Mouse (Mus musculus): ENCODE measurements around the gene Aven. TPM values are rescaled to one million over a fixed set of nuclear protein-coding genes. Genes with fewer than 3 reads are reported as not detected.

Gene Aven
- polyA plus RNA-seq, 1 experiment from 2014 or later = 3.7 TPM

GRCm38 (mm10) chr2:112526933-112527332, 34.2 kb downstream of the Aven start:
- H3K4me1 ChIP-seq (ENCODE audit: control insufficient read depth, low read depth, low read length) = no peaks in the 10 kb centered on the region
- no peak overlapping the region for H3K4me2 ChIP-seq (ENCODE audit: low read depth, low read length)
- H3K9ac ChIP-seq (ENCODE audit: low read depth, low read length) = no peak overlapping the region
- no peak overlapping the region for H3K4me3 ChIP-seq (ENCODE audit: low read depth, low read length)
- 78% methylated on average over 3 of the region's 3 CpGs for WGBS (ENCODE audit: insufficient replicate concordance)
- H3K27me3 ChIP-seq (ENCODE audit: control insufficient read depth, insufficient read depth, low read depth, low read length) = no peaks in the 10 kb centered on the region
- no peaks in the 10 kb centered on the region for H3K9me3 ChIP-seq (replicated peaks; ENCODE audit: control insufficient read depth, low read length)
- no peak for ATAC-seq (ENCODE audit: low read depth)
- no peaks in the 10 kb centered on the region for H3K36me3 ChIP-seq (ENCODE audit: control insufficient read depth, insufficient read depth)
- no peak overlapping the region for H3K27ac ChIP-seq (ENCODE audit: low read length)

DNA sequence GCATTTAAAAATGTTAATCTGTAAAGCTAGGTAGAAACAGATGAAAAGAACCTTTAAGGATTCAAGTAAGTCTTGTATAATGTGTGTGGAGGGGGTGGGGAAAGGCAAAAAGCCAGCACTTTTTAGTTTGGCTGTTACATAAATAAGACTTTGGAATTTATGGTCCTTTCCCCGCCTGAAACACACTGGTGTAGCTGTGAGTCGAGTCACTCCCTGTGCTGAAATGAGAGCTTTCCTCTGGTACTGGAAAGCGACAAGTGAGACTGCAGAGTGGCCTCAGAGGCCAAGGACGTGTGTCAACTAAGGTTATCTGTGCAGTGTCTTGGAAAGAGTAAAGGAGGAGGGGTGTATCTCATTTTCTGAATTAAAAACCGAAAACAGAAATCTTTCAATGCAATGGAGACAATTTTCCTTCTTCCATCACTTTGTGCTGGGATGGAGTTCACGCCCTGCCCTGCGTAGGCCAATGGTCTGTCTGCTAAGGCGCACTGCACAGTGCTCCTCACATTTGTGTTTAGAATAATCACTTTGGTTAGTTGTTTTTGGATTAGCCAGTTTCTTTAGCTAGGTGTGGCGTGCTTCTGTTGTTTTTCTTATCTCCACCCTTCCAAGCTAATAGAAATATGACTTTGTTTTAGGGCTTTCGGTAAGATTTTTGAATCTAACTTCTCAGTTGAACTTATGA, 40.2 kb downstream of the Aven start:
- Histone ChIP-seq H3K4me1 (ENCODE audit: control insufficient read depth, low read depth, low read length) (no peaks in the 10 kb centered on the region; the same call in 1 of the 2 replicates), H3K27ac (ENCODE audit: low read length) (no peak overlapping the region), H3K9ac (ENCODE audit: low read depth, low read length) (no peak overlapping the region), H3K4me3 (ENCODE audit: low read depth, low read length) (no peak overlapping the region), H3K27me3 (ENCODE audit: control insufficient read depth, insufficient read depth, low read depth, low read length) (no peaks in the 10 kb centered on the region), H3K9me3 (replicated peaks; ENCODE audit: control insufficient read depth, low read length) (no peaks in the 10 kb centered on the region), H3K4me2 (ENCODE audit: low read depth, low read length) (no peak overlapping the region), H3K36me3 (ENCODE audit: control insufficient read depth, insufficient read depth) (no peaks in the 10 kb centered on the region)
- WGBS (ENCODE audit: insufficient replicate concordance) = 62% methylated on average over 10 of the region's 10 CpGs
- no peak for ATAC-seq (ENCODE audit: low read depth)

DNA sequence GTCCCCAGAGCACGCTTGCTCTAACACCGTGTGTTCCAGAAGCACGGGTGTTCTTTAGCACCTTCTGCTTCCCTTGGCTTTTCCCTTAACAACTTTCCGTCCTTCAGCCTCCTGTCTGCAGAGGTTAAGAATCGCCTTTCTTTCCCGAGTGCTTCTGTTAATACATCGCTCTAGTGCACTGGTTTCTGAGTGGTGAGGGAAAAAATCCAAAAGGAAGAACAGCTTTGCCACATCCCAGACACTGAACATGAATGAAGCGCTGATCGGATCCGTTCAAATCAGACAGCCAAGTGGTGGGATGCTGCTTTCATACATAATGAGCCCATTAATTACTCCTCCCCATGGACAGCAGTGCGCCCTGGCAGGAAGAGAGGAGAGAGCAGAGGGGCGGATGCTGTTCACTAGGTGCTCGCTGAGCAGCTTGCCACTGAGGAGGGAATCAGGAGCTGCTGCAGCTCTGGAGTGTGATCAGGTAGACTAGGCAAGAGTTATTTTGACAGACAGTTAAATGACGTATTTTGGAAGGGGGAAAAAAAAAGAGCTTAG, 42.0 kb downstream of the Aven start:
- Histone ChIP-seq H3K4me2 (ENCODE audit: low read depth, low read length) (no peak overlapping the region), H3K27me3 (ENCODE audit: control insufficient read depth, insufficient read depth, low read depth, low read length) (no peaks in the 10 kb centered on the region), H3K9ac (ENCODE audit: low read depth, low read length) (no peak overlapping the region), H3K27ac (ENCODE audit: low read length) (no peak overlapping the region), H3K9me3 (replicated peaks; ENCODE audit: control insufficient read depth, low read length) (no peaks in the 10 kb centered on the region), H3K36me3 (ENCODE audit: control insufficient read depth, insufficient read depth) (no peaks in the 10 kb centered on the region), H3K4me3 (ENCODE audit: low read depth, low read length) (no peak overlapping the region), H3K4me1 (ENCODE audit: control insufficient read depth, low read depth, low read length) (no peaks in the 10 kb centered on the region; the same call in 1 of the 2 replicates)
- WGBS (ENCODE audit: insufficient replicate concordance) = 70% methylated on average over 14 of the region's 14 CpGs
- ATAC-seq (ENCODE audit: low read depth) = no peak

DNA sequence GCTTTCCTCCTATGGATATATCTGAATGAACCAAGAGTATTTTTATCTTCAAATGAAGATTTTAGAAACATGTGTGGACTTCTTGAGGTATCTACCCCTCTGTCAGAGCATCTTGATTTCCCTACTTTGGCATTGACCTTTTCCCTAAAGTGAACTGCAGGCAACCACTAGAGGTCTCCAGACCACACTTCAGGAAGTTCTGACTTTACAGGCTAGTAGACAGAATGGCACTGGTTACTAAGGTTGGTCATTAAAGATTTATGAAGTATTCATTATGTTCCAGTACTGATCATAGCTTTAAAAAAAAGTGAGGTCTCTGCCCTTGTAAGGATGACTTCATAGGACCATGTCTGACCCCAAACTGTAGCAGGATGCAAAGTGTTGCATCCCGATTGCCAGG, 46.0 kb downstream of the Aven start:
- Histone ChIP-seq H3K9ac (ENCODE audit: low read depth, low read length) (no peak overlapping the region), H3K36me3 (ENCODE audit: control insufficient read depth, insufficient read depth) (no peaks in the 10 kb centered on the region), H3K4me2 (ENCODE audit: low read depth, low read length) (no peak overlapping the region), H3K4me3 (ENCODE audit: low read depth, low read length) (no peak overlapping the region), H3K4me1 (ENCODE audit: control insufficient read depth, low read depth, low read length) (no peaks in the 10 kb centered on the region), H3K27me3 (ENCODE audit: control insufficient read depth, insufficient read depth, low read depth, low read length) (no peaks in the 10 kb centered on the region), H3K9me3 (replicated peaks; ENCODE audit: control insufficient read depth, low read length) (no peaks in the 10 kb centered on the region), H3K27ac (ENCODE audit: low read length) (no peak overlapping the region)
- ATAC-seq (ENCODE audit: low read depth) = no peak
- 79% methylated on average over 1 of the region's 1 CpGs for WGBS (ENCODE audit: insufficient replicate concordance)

DNA sequence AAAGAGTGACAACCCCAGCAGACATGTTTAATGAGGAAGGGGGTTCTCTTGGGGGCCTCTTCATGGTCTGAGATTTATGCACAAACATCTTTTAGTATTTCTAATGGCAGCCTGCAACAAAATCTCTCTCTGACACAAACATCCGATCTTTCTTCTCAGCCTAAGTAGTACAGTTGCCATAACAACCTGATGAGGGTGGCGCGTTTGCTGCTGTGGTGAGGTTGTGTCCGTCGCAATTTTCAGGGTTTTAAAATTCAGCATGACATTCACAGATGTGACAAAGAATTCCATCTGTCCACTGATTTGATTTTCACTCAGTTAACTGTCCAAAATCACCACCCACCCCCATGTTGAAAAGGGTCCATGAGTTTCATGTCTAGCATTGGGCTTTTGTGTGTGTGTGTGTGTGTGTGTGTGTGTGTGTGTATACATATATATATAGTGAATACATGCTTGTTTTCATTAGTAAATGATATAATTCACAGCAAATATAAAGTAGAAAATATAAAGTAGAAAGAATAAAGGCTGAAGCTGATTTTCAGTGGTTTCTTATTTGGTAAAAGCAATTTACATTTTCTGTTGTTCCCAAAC, 49.0 kb downstream of the Aven start:
- Histone ChIP-seq H3K36me3 (ENCODE audit: control insufficient read depth, insufficient read depth) (no peaks in the 10 kb centered on the region), H3K9me3 (replicated peaks; ENCODE audit: control insufficient read depth, low read length) (no peaks in the 10 kb centered on the region), H3K27ac (ENCODE audit: low read length) (no peak overlapping the region), H3K27me3 (ENCODE audit: control insufficient read depth, insufficient read depth, low read depth, low read length) (no peaks in the 10 kb centered on the region), H3K9ac (ENCODE audit: low read depth, low read length) (no peak overlapping the region), H3K4me2 (ENCODE audit: low read depth, low read length) (no peak overlapping the region), H3K4me3 (ENCODE audit: low read depth, low read length) (no peak overlapping the region), H3K4me1 (ENCODE audit: control insufficient read depth, low read depth, low read length) (no peaks in the 10 kb centered on the region)
- no peak for ATAC-seq (ENCODE audit: low read depth)
- 70% methylated on average over 5 of the region's 5 CpGs for WGBS (ENCODE audit: insufficient replicate concordance)

DNA sequence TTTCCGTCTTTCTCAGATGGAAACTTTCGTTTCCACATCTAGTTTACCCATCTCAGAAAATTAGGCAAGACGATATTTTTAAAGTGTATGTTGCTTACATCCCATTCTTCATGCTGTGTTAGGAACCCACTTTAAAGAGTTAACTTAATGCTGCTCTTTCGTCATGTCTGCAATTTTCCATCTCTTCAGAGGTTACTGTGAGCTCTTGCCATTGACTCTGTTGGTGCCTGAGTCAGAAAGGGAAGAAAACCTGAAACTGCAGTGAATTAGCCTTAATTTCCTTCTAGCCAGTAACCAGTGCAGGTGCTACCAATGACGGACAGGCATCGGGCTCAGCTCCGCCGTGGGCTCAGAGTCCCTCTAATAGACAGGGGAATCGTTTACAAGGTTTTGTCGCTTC, 63.8 kb downstream of the Aven start:
- 80% methylated on average over 10 of the region's 10 CpGs for WGBS (ENCODE audit: insufficient replicate concordance)
- H3K4me3 ChIP-seq (ENCODE audit: low read depth, low read length) = no peak overlapping the region
- no peaks in the 10 kb centered on the region for H3K9me3 ChIP-seq (replicated peaks; ENCODE audit: control insufficient read depth, low read length)
- no peaks in the 10 kb centered on the region for H3K36me3 ChIP-seq (ENCODE audit: control insufficient read depth, insufficient read depth)
- no peaks in the 10 kb centered on the region for H3K4me1 ChIP-seq (ENCODE audit: control insufficient read depth, low read depth, low read length)
- no peak for ATAC-seq (ENCODE audit: low read depth)
- no peak overlapping the region for H3K4me2 ChIP-seq (ENCODE audit: low read depth, low read length)
- H3K27me3 ChIP-seq (ENCODE audit: control insufficient read depth, insufficient read depth, low read depth, low read length) = no peaks in the 10 kb centered on the region
- no peak overlapping the region for H3K9ac ChIP-seq (ENCODE audit: low read depth, low read length)
- no peak overlapping the region for H3K27ac ChIP-seq (ENCODE audit: low read length)

- ATAC-seq (ENCODE audit: low read depth) = no peak
- no peak overlapping the region for H3K9ac ChIP-seq (ENCODE audit: low read depth, low read length)
- no peaks in the 10 kb centered on the region for H3K36me3 ChIP-seq (ENCODE audit: control insufficient read depth, insufficient read depth)
- no peak overlapping the region for H3K4me3 ChIP-seq (ENCODE audit: low read depth, low read length)
- no peaks in the 10 kb centered on the region for H3K9me3 ChIP-seq (replicated peaks; ENCODE audit: control insufficient read depth, low read length)
- H3K4me2 ChIP-seq (ENCODE audit: low read depth, low read length) = no peak overlapping the region
- no peaks in the 10 kb centered on the region for H3K27me3 ChIP-seq (ENCODE audit: control insufficient read depth, insufficient read depth, low read depth, low read length)
- H3K27ac ChIP-seq (ENCODE audit: low read length) = no peak overlapping the region
- H3K4me1 ChIP-seq (ENCODE audit: control insufficient read depth, low read depth, low read length) = no peaks in the 10 kb centered on the region
Measured at GRCm38 (mm10) chr2:112557453-112557852, 64.7 kb downstream of the Aven start.

DNA sequence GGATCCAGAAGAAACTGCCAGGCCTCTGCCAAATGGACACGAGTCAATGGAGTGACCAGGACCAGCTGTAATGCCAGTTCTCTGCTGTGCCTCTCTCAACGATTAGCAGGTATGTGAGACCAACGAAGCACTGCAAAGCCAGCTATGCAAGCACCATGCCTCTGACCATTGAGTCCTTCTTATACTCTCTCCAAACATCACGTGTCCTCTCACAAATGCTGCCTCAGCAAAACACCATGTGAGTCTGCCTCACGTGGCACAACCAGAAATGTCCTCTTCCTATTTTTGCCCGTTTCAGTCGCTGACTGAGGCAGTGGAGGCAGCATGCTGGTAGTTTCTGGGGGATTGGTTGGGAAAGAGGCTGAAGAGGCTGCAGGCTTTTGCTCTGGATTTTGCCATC, 68.8 kb downstream of the Aven start:
- Histone ChIP-seq H3K4me3 (ENCODE audit: low read depth, low read length) (no peak overlapping the region), H3K36me3 (ENCODE audit: control insufficient read depth, insufficient read depth) (no peaks in the 10 kb centered on the region), H3K4me1 (ENCODE audit: control insufficient read depth, low read depth, low read length) (no peaks in the 10 kb centered on the region), H3K27me3 (ENCODE audit: control insufficient read depth, insufficient read depth, low read depth, low read length) (no peaks in the 10 kb centered on the region), H3K9ac (ENCODE audit: low read depth, low read length) (no peak overlapping the region), H3K4me2 (ENCODE audit: low read depth, low read length) (no peak overlapping the region), H3K9me3 (replicated peaks; ENCODE audit: control insufficient read depth, low read length) (no peaks in the 10 kb centered on the region), H3K27ac (ENCODE audit: low read length) (no peak overlapping the region)
- no peak for ATAC-seq (ENCODE audit: low read depth)
- 66% methylated on average over 7 of the region's 7 CpGs for WGBS (ENCODE audit: insufficient replicate concordance)

DNA sequence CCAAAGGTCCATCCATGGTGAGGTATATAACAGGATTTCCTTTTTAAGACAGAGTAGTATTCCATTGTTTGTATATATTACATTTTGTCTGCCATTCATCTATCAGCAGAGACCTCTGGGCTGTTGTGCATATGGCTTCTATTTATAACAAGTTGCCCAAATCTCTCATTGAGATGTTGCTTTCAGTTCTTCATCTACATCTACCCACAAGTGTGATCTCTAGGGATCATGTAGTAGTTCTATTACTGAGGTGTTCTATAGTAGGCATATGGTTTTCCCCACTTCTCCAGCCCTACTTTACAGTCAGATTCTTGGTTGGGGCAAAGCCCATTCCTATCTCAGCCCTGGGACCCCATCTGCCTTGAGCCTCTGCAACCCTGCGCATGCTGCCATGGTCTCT, 72.3 kb downstream of the Aven start:
- no peaks in the 10 kb centered on the region for H3K4me1 ChIP-seq (ENCODE audit: control insufficient read depth, low read depth, low read length)
- no peaks in the 10 kb centered on the region for H3K36me3 ChIP-seq (ENCODE audit: control insufficient read depth, insufficient read depth)
- no peak overlapping the region for H3K4me2 ChIP-seq (ENCODE audit: low read depth, low read length)
- no peak overlapping the region for H3K9ac ChIP-seq (ENCODE audit: low read depth, low read length)
- WGBS (ENCODE audit: insufficient replicate concordance) = 88% methylated on average over 1 of the region's 1 CpGs
- no peaks in the 10 kb centered on the region for H3K27me3 ChIP-seq (ENCODE audit: control insufficient read depth, insufficient read depth, low read depth, low read length)
- no peak overlapping the region for H3K4me3 ChIP-seq (ENCODE audit: low read depth, low read length)
- H3K9me3 ChIP-seq (replicated peaks; ENCODE audit: control insufficient read depth, low read length) = no peaks in the 10 kb centered on the region
- ATAC-seq (ENCODE audit: low read depth) = no peak
- H3K27ac ChIP-seq (ENCODE audit: low read length) = no peak overlapping the region

All from liver, embryonic 16.5 days (tissue).